Mouse (Mus musculus) midbrain, embryonic 16.5 days (tissue): ENCODE data around the gene Bag3. TPM values are rescaled to one million over a fixed set of nuclear protein-coding genes. Genes with fewer than 3 reads are reported as not detected.
"Not testable (repeated sequence)": the region's sequence is repeated elsewhere in the genome, so short reads cannot be mapped to it uniquely, and the experiment has no call there.

Source experiments
- ATAC-seq: fragments of 200-750 bp; cut with Nextera tagmentation; 2 replicates; pipeline ENCODE4 v1.8.0; 2017; ENCODE audit warnings: moderate TSS enrichment
- H3K27ac ChIP-seq: fragments of 300-500 bp; sonication (generic); 2 replicates; pipeline ENCODE4 v1.5.1; 2014; ENCODE audit warnings: mild to moderate bottlenecking, low read length, mixed read lengths
- H3K27me3 ChIP-seq: fragments of 300-500 bp; sonication (generic); 2 replicates; pipeline ENCODE4 v1.6.1; 2014; ENCODE audit warnings: low read depth, low read length, mixed read lengths; ENCODE audit not compliant: control insufficient read depth, insufficient read depth
- H3K36me3 ChIP-seq: fragments of 300-500 bp; sonication (generic); 2 replicates; pipeline ENCODE4 v1.6.1; 2014; ENCODE audit warnings: mild to moderate bottlenecking, low read length, moderate library complexity, mixed read lengths; ENCODE audit not compliant: control insufficient read depth, insufficient read depth
- H3K4me1 ChIP-seq: fragments of 300-500 bp; sonication (generic); 2 replicates; pipeline ENCODE4 v1.6.1; 2014; ENCODE audit warnings: mild to moderate bottlenecking, low read length, mixed read lengths; ENCODE audit not compliant: control insufficient read depth, insufficient read depth
- H3K4me2 ChIP-seq: fragments of 300-500 bp; sonication (generic); 2 replicates; pipeline ENCODE4 v1.6.1; 2014; ENCODE audit warnings: mild to moderate bottlenecking, low read length, mixed read lengths
- H3K4me3 ChIP-seq: fragments of 300-500 bp; sonication (generic); 2 replicates; pipeline ENCODE4 v1.5.1; 2014; ENCODE audit warnings: low read depth, mild to moderate bottlenecking, low read length, moderate library complexity, mixed read lengths
- H3K9ac ChIP-seq: fragments of 300-500 bp; sonication (generic); 2 replicates; pipeline ENCODE4 v1.6.1; 2014; ENCODE audit warnings: low read depth, low read length, mixed read lengths
- H3K9me3 ChIP-seq: fragments of 300-500 bp; sonication (generic); replicated peaks from 2 replicates; pipeline ENCODE4 v1.6.1; 2014; ENCODE audit warnings: mild to moderate bottlenecking, low read length, mixed read lengths; ENCODE audit not compliant: control insufficient read depth, poor library complexity, severe bottlenecking
- WGBS: fragments of 180-500 bp; shearing (Covaris S2); extraction: QIAGEN DNeasy Blood & Tissue Kit; methylation state at CpG from one replicate; pipeline ENCODE4 v1.1.7; 2014; 5-methylcytosine and 5-hydroxymethylcytosine counted together
- polyA plus RNA-seq: library from polyadenylated mRNA; unstranded; fragments of >200 nt; fragmentation: Nextera tagmentation; extraction: Ambion mirVana; gene quantifications from 2 replicates; pipeline ENCODE4 v1.2.1, GENCODE M21; 2015

Bag3 gene
- polyA plus RNA-seq, 1 experiment from 2014 or later, result 2.8 TPM

DNA sequence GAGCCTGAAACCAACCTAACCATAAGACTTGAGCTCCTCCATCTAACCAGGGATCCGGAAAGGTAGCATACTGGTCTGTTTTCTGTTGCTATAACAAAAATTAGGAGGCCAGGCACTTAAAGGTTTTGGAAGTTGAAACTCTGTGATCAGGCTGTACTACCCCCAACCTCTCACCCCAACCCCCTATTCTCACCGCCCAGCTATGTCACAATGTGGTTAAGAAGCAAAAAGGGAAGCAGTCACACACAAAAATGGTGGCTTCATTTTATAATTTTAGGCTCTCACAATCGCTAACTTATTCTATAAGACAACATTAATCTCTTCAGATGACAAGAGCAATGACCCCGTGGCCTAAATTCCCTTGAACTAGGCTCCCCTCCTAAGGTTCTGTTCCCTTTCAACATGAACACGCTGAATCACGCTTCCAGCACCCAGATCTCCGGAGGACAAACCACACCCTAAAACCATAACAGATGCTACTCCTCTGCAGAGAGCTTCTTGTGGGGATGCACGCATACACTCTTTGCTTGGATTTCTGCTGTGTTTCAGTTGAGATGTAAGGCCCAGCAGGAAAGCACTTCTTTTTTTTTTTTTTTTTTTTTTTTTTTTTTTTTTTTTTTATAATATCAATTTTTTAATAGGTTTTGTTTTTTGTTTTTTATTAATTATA, 46.7 kb downstream of the Bag3 start:
- WGBS, result 91% methylated on average over 8 of the region's 8 CpGs
- Histone ChIP-seq H3K4me3 (no peak overlapping the region), H3K4me2 (no peak overlapping the region), H3K27ac (no peak overlapping the region), H3K4me1 (peaks cover 12% of the 10 kb centered on the region), H3K36me3 (no peaks in the 10 kb centered on the region), H3K9ac (no peak overlapping the region), H3K9me3 (no peaks in the 10 kb centered on the region), H3K27me3 (no peaks in the 10 kb centered on the region)
- ATAC-seq, result no peak

DNA sequence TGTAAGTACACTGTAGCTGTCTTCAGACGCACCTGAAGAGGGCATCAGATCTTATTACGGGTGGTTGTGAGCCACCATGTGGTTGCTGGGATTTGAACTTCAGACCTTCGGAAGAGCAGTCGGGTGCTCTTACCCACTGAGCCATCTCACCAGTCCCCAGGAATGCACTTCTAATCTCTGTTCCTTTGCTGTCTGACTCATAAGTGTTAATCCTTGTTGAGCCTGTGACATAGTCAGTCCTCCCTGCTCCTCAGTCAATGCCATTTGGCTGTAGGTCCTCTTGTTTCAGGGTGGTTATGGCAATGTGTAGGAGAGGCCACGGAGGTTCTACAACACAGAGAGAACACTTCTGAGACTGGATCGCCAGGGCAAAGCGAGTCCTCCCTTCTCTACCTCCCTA, 47.2 kb downstream of the Bag3 start:
- H3K4me3 ChIP-seq, H3K9ac ChIP-seq, H3K4me2 ChIP-seq, ATAC-seq, H3K36me3 ChIP-seq, H3K27ac ChIP-seq, H3K27me3 ChIP-seq, H3K9me3 ChIP-seq: not testable (repeated sequence)
- H3K4me1 ChIP-seq, result peaks cover 12% of the 10 kb centered on the region
- WGBS, result 92% methylated on average over 6 of the region's 7 CpGs

- WGBS, result 89% methylated on average over 4 of the region's 4 CpGs
- Histone ChIP-seq H3K9ac (no peak overlapping the region), H3K9me3 (no peaks in the 10 kb centered on the region)
Measured at GRCm38 (mm10) chr7:128572030-128572429, 48.6 kb downstream of the Bag3 start.

DNA sequence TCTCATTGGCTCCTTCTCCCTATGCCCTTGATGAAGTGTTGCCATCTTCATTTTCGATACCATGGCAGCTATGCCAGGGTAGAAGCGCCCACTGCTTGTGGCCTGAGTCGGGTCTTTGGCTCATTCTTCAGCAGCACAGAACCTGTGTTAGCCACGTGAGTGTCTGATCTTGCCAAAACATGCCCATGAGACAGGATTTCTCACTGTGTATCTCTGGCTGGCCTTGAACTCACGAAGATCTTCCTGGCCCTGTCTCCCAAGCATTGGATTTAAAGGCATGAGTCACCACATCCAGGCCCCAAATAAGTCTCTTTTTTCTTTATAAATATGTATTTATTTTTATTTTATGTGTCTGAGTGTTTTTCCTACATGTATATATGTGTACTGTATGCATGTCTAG, 51.8 kb downstream of the Bag3 start:
- no peak overlapping the region for H3K27ac ChIP-seq
- no peak overlapping the region for H3K4me3 ChIP-seq
- no peaks in the 10 kb centered on the region for H3K27me3 ChIP-seq
- no peak overlapping the region for H3K9ac ChIP-seq
- H3K9me3 ChIP-seq, result no peaks in the 10 kb centered on the region
- H3K36me3 ChIP-seq, result no peaks in the 10 kb centered on the region
- ATAC-seq, result no peak
- 91% methylated on average over 5 of the region's 5 CpGs for WGBS
- peaks cover 12% of the 10 kb centered on the region for H3K4me1 ChIP-seq
- no peak overlapping the region for H3K4me2 ChIP-seq

More at GRCm38 (mm10) chr7:128572030-128572429, 48.6 kb downstream of the Bag3 start:
- Histone ChIP-seq H3K36me3 (no peaks in the 10 kb centered on the region), H3K4me3 (no peak overlapping the region), H3K4me1 (peaks cover 12% of the 10 kb centered on the region), H3K27ac (no peak overlapping the region), H3K27me3 (no peaks in the 10 kb centered on the region), H3K4me2 (no peak overlapping the region)
- ATAC-seq, result no peak

GRCm38 (mm10) chr7:128575794-128576193, 52.4 kb downstream of the Bag3 start:
- H3K27ac ChIP-seq, result no peak overlapping the region
- ATAC-seq, result no peak
- no peaks in the 10 kb centered on the region for H3K9me3 ChIP-seq
- H3K36me3 ChIP-seq, result no peaks in the 10 kb centered on the region
- WGBS, result 73% methylated on average over 2 of the region's 2 CpGs
- H3K4me2 ChIP-seq, result no peak overlapping the region
- no peak overlapping the region for H3K4me3 ChIP-seq
- no peak overlapping the region for H3K9ac ChIP-seq
- no peaks in the 10 kb centered on the region for H3K27me3 ChIP-seq
- peaks cover 12% of the 10 kb centered on the region for H3K4me1 ChIP-seq

GRCm38 (mm10) chr7:128577607-128578006, 54.2 kb downstream of the Bag3 start:
- WGBS, result 90% methylated on average over 1 of the region's 1 CpGs

DNA sequence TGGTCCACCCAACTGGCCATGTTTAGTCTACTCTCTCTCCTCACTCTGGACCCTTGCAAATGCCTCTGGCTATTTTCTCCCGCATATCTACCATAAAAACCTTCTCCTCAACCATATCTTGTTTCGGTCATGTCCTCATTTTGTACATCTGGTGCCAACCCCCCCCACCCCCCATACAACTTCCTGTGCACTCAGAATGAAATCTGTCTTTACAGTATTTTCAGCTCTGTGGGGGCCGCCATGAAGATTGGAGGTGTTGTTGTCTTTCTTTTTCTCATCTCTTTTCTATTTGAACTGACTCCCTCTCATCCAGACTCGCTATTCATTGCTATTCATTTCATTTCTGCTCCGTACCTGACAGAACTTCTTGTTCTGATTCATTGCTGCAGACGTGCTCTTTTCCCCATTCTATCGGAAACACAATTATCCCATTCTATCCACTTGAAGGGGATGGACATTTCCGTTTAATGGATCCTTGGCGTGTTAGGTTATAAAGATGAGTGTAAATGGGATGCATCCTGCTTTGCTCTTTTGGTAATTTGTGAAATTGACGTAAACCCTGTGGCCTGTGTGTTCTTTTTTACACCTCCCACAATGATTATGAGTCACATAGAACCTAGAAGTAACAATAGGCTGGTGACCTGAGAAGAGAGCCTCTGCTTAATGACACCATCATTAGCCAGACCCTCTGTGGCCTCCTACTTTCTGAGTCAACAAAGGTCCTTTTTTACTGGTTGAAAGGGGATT, 55.0 kb downstream of the Bag3 start:
- Histone ChIP-seq H3K36me3 (no peaks in the 10 kb centered on the region), H3K9ac (no peak overlapping the region), H3K4me2 (no peak overlapping the region), H3K9me3 (no peaks in the 10 kb centered on the region), H3K4me3 (no peak overlapping the region), H3K4me1 (peaks cover 16% of the 10 kb centered on the region), H3K27ac (no peak overlapping the region; the same call in 1 of the 2 replicates), H3K27me3 (no peaks in the 10 kb centered on the region)
- no peak for ATAC-seq
- 72% methylated on average over 10 of the region's 10 CpGs for WGBS

More at GRCm38 (mm10) chr7:128577607-128578006, 54.2 kb downstream of the Bag3 start:
- Histone ChIP-seq H3K27ac (no peak overlapping the region), H3K4me3 (no peak overlapping the region), H3K4me1 (peaks cover 16% of the 10 kb centered on the region), H3K9ac (no peak overlapping the region), H3K27me3 (no peaks in the 10 kb centered on the region), H3K36me3 (no peaks in the 10 kb centered on the region), H3K4me2 (no peak overlapping the region), H3K9me3 (no peaks in the 10 kb centered on the region)
- no peak for ATAC-seq

DNA sequence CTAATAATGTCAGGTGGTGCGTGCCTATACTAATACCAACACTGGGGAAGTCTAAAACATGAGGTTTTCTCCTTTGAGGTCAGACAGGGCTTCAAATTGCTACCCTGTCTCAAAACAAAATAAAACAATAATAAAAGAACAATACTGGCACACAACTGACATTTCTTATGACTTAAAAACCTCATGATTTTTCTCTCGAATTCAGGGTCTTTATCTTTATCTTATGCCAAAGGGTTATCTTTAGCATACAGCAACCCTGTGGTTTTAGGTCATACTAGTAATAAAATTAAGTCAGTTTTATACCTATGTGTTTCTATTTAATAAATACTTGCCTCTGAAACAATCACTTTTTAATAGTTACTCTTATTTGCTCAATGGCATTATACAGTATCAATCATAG, 56.0 kb downstream of the Bag3 start:
- H3K4me2 ChIP-seq, result no peak overlapping the region
- no peak overlapping the region for H3K9ac ChIP-seq
- 86% methylated on average over 2 of the region's 2 CpGs for WGBS
- H3K36me3 ChIP-seq, result no peaks in the 10 kb centered on the region
- no peak for ATAC-seq
- peaks cover 9% of the 10 kb centered on the region for H3K4me1 ChIP-seq
- H3K9me3 ChIP-seq, result no peaks in the 10 kb centered on the region
- no peaks in the 10 kb centered on the region for H3K27me3 ChIP-seq
- H3K27ac ChIP-seq, result no peak overlapping the region
- H3K4me3 ChIP-seq, result no peak overlapping the region

DNA sequence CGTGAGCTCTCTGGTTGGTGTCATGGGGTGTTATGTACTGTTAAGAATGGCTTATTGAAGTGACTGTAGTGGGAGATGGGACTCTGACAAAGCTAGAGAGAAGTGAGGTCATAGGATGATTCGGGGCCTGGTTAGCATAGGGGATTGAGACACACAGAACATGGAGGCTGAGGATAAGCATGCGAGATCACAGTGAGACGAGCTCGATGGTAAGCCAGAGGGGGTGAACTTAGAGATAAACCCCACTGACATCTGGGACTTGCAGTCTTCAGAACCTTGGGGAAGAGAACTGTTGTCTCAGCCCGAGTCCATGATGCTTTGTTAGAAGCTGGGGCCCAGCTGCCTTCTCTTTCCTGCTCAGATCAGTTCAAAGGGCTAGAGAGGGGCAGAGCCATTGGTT, 56.9 kb downstream of the Bag3 start:
- WGBS, result 87% methylated on average over 6 of the region's 6 CpGs
- Histone ChIP-seq H3K27me3 (no peaks in the 10 kb centered on the region), H3K4me3 (no peak overlapping the region), H3K4me1 (peaks cover 5% of the 10 kb centered on the region; the same call in 1 of the 2 replicates), H3K36me3 (no peaks in the 10 kb centered on the region), H3K9me3 (no peaks in the 10 kb centered on the region), H3K9ac (no peak overlapping the region), H3K4me2 (no peak overlapping the region), H3K27ac (no peak overlapping the region)
- ATAC-seq, result no peak
